Mouse (Mus musculus): Measurements from ENCODE around the gene Atp2b2. TPM values are rescaled to one million over a fixed set of nuclear protein-coding genes. Genes with fewer than 3 reads are reported as not detected.

Atp2b2 gene
- total RNA-seq, 1 experiment: 0.67 TPM

- Histone ChIP-seq H3K36me3 (ENCODE audit: control insufficient read depth, insufficient read depth, low read length, poor library complexity, severe bottlenecking) (no peaks in the 10 kb centered on the region), H3K4me1 (ENCODE audit: control insufficient read depth in 2 of 2, insufficient read depth in 2 of 2, low read length in 2 of 2, poor library complexity in 1 of 2) (peaks cover 0 to 2% of the 10 kb centered on the region in 2 experiments; a peak in 1 of 4 replicates), H3K27ac (ENCODE audit: insufficient read depth, low read depth, low read length, poor library complexity, severe bottlenecking) (no peak overlapping the region), H3K9ac (ENCODE audit: insufficient read depth, low read depth, low read length, poor library complexity, severe bottlenecking) (no peak overlapping the region), H3K9me3 (ENCODE audit: control insufficient read depth, insufficient read depth, low read depth, low read length) (no peaks in the 10 kb centered on the region), H3K4me3 (ENCODE audit: insufficient read depth in 1 of 2, low read depth in 1 of 2, low read length in 2 of 2, poor library complexity in 1 of 2, severe bottlenecking in 1 of 2) (no peak overlapping the region)
- in situ Hi-C loops (cut with MboI; ENCODE audit: low sequenced_read_pairs in 2 of 2, unreplicated experiment in 2 of 2): no loop called here
- TF ChIP-seq CHD2 (IDR thresholded peaks at IDR 0.05; ENCODE audit: low read depth, low read length) (no peak), MAFK (IDR thresholded peaks at IDR 0.05; ENCODE audit: insufficient read depth, low read depth, low read length) (no peak), ZNF384 (IDR thresholded peaks at IDR 0.05; ENCODE audit: low read depth, low read length) (no peak), ZC3H11A (IDR thresholded peaks at IDR 0.05; ENCODE audit: borderline replicate concordance, low read depth, low read length) (no peak), HCFC1 (IDR thresholded peaks at IDR 0.05; ENCODE audit: borderline replicate concordance, insufficient read depth, low read length) (no peak)
- no peak for DNase-seq (ENCODE audit: low read depth, low spot score)
Observed at GRCm38 (mm10) chr6:113799915-113800314, 242.5 kb downstream of the Atp2b2 start.

- H3K27ac ChIP-seq (ENCODE audit: insufficient read depth, low read depth, low read length, poor library complexity, severe bottlenecking): no peak overlapping the region
- H3K9me3 ChIP-seq (ENCODE audit: control insufficient read depth, insufficient read depth, low read depth, low read length): no peaks in the 10 kb centered on the region
- DNase-seq (ENCODE audit: low read depth, low spot score): no peak
- H3K9ac ChIP-seq (ENCODE audit: insufficient read depth, low read depth, low read length, poor library complexity, severe bottlenecking): no peak overlapping the region
- H3K4me3 ChIP-seq (ENCODE audit: insufficient read depth in 1 of 2, low read depth in 1 of 2, low read length in 2 of 2, poor library complexity in 1 of 2, severe bottlenecking in 1 of 2): no peak overlapping the region
- no peaks in the 10 kb centered on the region for H3K36me3 ChIP-seq (ENCODE audit: control insufficient read depth, insufficient read depth, low read length, poor library complexity, severe bottlenecking)
- TF ChIP-seq CHD2 (IDR thresholded peaks at IDR 0.05; ENCODE audit: low read depth, low read length) (no peak), ZNF384 (IDR thresholded peaks at IDR 0.05; ENCODE audit: low read depth, low read length) (no peak), ZC3H11A (IDR thresholded peaks at IDR 0.05; ENCODE audit: borderline replicate concordance, low read depth, low read length) (no peak), HCFC1 (IDR thresholded peaks at IDR 0.05; ENCODE audit: borderline replicate concordance, insufficient read depth, low read length) (no peak), MAFK (IDR thresholded peaks at IDR 0.05; ENCODE audit: insufficient read depth, low read depth, low read length) (no peak)
- H3K4me1 ChIP-seq (ENCODE audit: control insufficient read depth in 2 of 2, insufficient read depth in 2 of 2, low read length in 2 of 2, poor library complexity in 1 of 2): peaks cover 0 to 2% of the 10 kb centered on the region in 2 experiments; a peak in 1 of 4 replicates
- in situ Hi-C loops (cut with MboI; ENCODE audit: low sequenced_read_pairs in 2 of 2, unreplicated experiment in 2 of 2): no loop called here
Observed at GRCm38 (mm10) chr6:113799349-113799748, 243.1 kb downstream of the Atp2b2 start.

- H3K4me3 ChIP-seq (ENCODE audit: insufficient read depth in 1 of 2, low read depth in 1 of 2, low read length in 2 of 2, poor library complexity in 1 of 2, severe bottlenecking in 1 of 2): no peak overlapping the region
- H3K9ac ChIP-seq (ENCODE audit: insufficient read depth, low read depth, low read length, poor library complexity, severe bottlenecking): no peak overlapping the region
- TF ChIP-seq ZC3H11A (IDR thresholded peaks at IDR 0.05; ENCODE audit: borderline replicate concordance, low read depth, low read length) (no peak), MAFK (IDR thresholded peaks at IDR 0.05; ENCODE audit: insufficient read depth, low read depth, low read length) (no peak), CHD2 (IDR thresholded peaks at IDR 0.05; ENCODE audit: low read depth, low read length) (no peak), HCFC1 (IDR thresholded peaks at IDR 0.05; ENCODE audit: borderline replicate concordance, insufficient read depth, low read length) (no peak), ZNF384 (IDR thresholded peaks at IDR 0.05; ENCODE audit: low read depth, low read length) (no peak)
- no peaks in the 10 kb centered on the region for H3K36me3 ChIP-seq (ENCODE audit: control insufficient read depth, insufficient read depth, low read length, poor library complexity, severe bottlenecking)
- no peaks in the 10 kb centered on the region for H3K9me3 ChIP-seq (ENCODE audit: control insufficient read depth, insufficient read depth, low read depth, low read length)
- in situ Hi-C loops (cut with MboI; ENCODE audit: low sequenced_read_pairs in 2 of 2, unreplicated experiment in 2 of 2): no loop called here
- no peak for DNase-seq (ENCODE audit: low read depth, low spot score)
- peaks cover 0 to 2% of the 10 kb centered on the region in 2 experiments; a peak in 1 of 4 replicates for H3K4me1 ChIP-seq (ENCODE audit: control insufficient read depth in 2 of 2, insufficient read depth in 2 of 2, low read length in 2 of 2, poor library complexity in 1 of 2)
- H3K27ac ChIP-seq (ENCODE audit: insufficient read depth, low read depth, low read length, poor library complexity, severe bottlenecking): no peak overlapping the region
Observed at GRCm38 (mm10) chr6:113798921-113799320, 243.5 kb downstream of the Atp2b2 start.

- H3K9me3 ChIP-seq (ENCODE audit: control insufficient read depth, insufficient read depth, low read depth, low read length): no peaks in the 10 kb centered on the region
- no peak overlapping the region for H3K4me3 ChIP-seq (ENCODE audit: insufficient read depth in 1 of 2, low read depth in 1 of 2, low read length in 2 of 2, poor library complexity in 1 of 2, severe bottlenecking in 1 of 2)
- H3K27ac ChIP-seq (ENCODE audit: insufficient read depth, low read depth, low read length, poor library complexity, severe bottlenecking): no peak overlapping the region
- no peak for DNase-seq (ENCODE audit: low read depth, low spot score)
- H3K4me1 ChIP-seq (ENCODE audit: control insufficient read depth in 2 of 2, insufficient read depth in 2 of 2, low read length in 2 of 2, poor library complexity in 1 of 2): peaks cover 0 to 2% of the 10 kb centered on the region in 2 experiments; a peak in 1 of 4 replicates
- in situ Hi-C loops (cut with MboI; ENCODE audit: low sequenced_read_pairs in 2 of 2, unreplicated experiment in 2 of 2): no loop called here
- no peaks in the 10 kb centered on the region for H3K36me3 ChIP-seq (ENCODE audit: control insufficient read depth, insufficient read depth, low read length, poor library complexity, severe bottlenecking)
- no peak for TF ChIP-seq ZNF384 (IDR thresholded peaks at IDR 0.05; ENCODE audit: low read depth, low read length)
- TF ChIP-seq MAFK (IDR thresholded peaks at IDR 0.05; ENCODE audit: insufficient read depth, low read depth, low read length): no peak
- no peak for TF ChIP-seq CHD2 (IDR thresholded peaks at IDR 0.05; ENCODE audit: low read depth, low read length)
- TF ChIP-seq ZC3H11A (IDR thresholded peaks at IDR 0.05; ENCODE audit: borderline replicate concordance, low read depth, low read length): no peak
- TF ChIP-seq HCFC1 (IDR thresholded peaks at IDR 0.05; ENCODE audit: borderline replicate concordance, insufficient read depth, low read length): no peak
- no peak overlapping the region for H3K9ac ChIP-seq (ENCODE audit: insufficient read depth, low read depth, low read length, poor library complexity, severe bottlenecking)
Observed at GRCm38 (mm10) chr6:113795241-113795702, 247.1 kb downstream of the Atp2b2 start.
